Mouse (Mus musculus): ENCODE data around the gene Btbd3.

Btbd3 gene

DNA sequence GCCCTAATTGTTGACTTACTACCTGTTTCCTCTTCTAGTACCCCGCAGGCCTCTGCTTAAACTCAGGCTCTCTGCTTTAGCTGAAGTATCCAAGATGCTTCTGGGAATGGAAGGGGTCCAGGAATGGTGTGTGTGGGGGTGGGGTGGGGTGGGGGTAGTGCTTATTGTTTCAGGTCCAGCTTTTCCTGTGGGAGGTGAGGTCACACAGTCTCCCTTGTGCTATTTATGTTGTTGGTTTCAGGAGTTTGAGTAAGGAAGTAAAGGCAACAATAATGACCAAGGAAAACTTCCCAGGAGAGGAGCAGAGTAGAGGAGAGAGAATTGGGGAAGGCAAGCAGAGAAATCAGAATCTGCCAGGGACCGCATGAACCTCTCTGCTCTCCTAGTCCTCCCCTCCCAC is 128.4 kb downstream of the Btbd3 start:
- DNase-seq (ENCODE audit: low read depth, low spot score): no peak

DNA sequence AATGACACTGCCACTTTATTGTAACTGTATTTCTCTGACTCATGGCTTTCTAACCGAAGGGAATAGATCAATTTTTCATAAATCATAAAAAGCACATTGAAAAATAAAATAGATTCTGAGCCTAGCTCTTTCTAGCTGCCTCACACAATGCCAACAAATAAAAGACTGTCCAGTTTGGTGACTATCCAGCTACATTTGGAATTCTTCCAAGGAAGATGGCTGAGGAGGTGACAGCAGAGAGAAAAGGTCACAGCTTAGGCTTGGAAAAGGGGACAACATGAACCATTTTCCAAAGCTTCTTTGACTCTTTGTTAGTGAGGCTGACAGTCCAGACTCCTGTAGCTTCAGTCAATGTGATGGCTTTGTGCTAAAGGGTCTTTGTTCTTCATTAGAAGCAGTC is 132.2 kb downstream of the Btbd3 start:
- DNase-seq (ENCODE audit: low read depth, low spot score): no peak

DNA sequence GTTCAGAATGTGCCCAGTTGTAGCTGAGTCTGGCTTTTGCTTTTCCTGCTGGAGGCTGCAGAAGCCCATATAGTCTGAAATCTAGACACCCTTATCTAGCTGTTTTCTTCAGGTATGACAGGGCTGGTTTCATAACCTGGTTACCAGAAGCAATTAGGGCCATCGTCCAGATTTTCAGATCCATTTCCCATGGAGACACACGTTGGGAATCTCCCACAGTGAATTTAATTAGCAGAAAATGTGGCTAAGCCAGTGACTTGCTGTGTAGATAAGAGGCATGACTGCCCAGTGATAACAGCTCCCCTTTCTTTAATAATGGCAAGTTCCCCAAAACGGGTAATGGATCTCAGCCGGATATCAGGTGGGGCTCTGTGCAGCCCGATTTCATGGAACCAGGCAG is 146.7 kb downstream of the Btbd3 start:
- no peak for DNase-seq (ENCODE audit: low read depth, low spot score)

DNA sequence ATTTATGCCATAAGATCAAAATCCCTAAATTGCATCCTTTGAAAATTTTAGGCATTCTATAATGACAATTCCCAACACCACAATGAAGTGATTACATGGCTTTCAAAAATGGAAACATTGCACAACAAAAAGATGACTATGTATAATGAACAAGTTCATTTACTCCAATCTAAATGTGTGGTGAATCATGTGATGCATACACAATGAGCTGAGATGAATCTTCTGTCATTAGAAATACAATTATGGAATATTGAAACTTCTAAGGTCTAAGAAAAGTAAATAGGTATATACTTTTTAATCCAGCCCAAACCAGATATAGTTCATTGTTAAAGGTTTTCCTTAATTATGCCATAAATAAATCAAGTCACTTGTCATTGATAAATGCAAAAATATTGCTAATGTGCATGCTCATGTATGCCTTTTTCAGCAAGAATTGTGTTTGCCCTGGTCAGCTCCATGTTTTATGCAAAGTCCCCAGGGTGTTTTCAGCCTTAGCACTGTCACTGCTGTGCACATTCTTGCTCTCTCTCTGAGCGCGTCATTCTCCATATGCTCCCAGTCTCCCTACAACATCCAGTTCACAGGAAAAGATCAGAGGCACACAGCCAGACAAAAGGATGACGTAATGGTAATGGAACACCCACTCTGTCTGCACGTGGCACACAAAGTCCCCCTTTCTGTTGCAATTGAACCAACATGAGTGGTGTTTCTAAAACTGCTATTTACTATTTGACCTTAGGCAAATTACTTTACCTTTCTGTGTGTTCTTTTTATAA is 149.6 kb downstream of the Btbd3 start:
- DNase-seq (ENCODE audit: low read depth, low spot score): no peak

DNA sequence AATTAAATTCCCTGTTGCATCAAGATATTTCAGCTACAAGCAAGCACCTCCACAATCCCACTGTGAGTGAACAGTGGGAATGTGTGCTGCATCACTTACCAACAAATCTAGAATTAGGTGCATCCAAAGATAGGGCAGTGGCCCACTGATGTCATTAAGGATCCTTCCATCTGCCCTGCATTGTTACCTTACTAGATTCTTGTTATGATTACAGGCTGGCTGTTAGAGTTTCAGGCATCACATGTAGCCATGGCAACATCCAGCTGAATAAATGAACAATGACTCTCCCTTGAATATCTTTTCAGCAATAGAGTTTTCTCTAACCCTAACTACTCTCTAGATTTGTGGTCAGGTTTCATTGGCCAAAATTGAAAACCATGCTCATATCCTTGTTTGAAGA is 150.3 kb downstream of the Btbd3 start:
- no peak for DNase-seq (ENCODE audit: low read depth, low spot score)

DNA sequence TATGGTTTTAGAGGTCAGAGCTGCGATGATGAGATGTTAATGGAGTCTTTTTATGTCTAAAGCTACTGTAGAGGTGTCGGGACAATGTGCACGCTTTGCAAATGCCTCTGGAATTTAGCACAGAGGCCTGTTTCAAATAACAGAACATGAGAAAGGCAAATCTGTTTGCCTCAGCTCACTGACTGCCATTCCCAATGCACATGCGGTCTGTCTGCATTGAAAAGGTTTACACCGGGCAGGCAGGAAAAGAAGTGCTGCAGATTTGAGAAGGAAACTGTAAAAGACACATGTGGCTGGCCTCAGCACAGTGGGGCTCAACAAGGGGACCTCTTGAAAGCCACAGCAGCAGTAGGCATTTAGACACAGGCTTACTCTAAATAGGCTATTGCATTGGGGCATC is 156.2 kb downstream of the Btbd3 start:
- DNase-seq (ENCODE audit: low read depth, low spot score): no peak

DNA sequence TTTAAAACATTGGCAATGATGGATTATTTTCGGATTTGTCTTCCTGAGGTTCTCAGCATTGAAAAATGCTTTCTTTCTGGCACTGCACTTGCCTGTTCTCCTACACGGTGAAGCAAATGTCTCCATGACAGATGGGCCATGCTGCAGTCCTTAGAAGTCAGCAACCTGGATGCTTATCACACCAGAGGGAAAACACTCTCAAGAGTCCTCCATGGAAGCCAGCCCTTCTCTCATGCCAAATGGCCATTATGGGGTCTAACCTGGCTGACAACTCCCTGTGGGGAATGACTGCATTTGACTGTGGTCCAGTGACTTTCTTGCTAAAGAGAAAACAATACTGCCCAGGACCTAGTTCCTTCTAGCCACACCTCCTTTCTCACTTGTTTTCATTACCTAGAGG is 166.0 kb downstream of the Btbd3 start:
- no peak for DNase-seq (ENCODE audit: low read depth, low spot score)

DNA sequence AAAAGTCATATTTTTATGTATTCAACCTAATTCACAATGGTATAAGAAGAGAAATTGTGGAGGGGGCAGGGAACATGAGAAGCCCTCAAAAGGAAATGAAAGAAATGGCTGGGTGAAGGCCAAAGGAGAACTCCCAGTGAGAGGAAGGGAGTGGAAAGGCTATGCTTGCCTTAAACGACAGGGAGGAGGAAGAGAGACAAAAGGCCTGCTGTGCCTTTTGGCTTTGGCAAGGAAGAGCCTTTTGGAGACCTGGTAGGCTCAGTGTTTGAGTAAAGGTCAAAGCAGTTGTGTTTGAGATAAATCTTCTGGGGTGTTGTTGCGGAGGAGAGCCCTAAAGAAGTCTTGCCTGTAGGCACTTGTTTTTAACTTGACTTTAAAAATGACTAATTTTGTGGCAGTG is 175.6 kb downstream of the Btbd3 start:
- no peak for DNase-seq (ENCODE audit: low read depth, low spot score)

DNA sequence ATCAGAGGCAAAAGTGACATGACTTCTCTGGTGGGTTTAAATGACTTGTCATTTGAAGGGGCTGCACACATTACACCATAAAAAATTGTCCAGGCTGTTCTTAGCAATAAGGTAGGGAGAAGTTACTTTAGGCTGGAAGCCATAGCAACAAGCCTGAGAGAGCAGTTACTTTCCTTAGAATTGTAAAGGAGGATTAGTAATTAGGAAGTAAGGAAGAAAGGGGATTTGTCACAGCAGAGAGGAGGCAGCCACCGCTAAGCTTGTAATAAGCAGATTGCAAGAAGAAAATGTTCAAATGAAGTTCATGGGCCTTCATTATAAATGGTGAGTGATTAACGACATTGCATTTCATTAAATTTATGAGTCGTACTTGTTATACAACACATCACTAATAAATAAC is 190.1 kb downstream of the Btbd3 start:
- no peak for DNase-seq (ENCODE audit: low read depth, low spot score)

DNA sequence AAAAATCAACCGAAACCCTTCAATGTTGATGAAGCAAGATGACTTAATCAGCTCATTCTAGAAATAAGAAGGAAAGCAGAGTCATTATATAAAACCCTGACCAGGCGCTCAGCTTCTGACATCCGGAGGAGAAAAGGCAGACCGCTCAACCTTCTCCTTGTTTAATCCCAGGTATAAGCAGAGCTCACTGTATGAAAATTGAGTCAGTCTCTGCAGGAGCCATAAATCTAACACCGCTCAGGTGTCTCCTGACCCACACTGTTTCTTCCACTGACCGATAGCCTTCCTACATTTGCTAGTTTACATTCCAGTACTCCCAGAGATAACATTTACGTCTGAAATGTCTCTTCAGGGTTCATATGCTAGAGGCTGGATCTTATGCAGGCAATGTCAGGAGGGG is 190.6 kb downstream of the Btbd3 start:
- DNase-seq (ENCODE audit: low read depth, low spot score): no peak

DNA sequence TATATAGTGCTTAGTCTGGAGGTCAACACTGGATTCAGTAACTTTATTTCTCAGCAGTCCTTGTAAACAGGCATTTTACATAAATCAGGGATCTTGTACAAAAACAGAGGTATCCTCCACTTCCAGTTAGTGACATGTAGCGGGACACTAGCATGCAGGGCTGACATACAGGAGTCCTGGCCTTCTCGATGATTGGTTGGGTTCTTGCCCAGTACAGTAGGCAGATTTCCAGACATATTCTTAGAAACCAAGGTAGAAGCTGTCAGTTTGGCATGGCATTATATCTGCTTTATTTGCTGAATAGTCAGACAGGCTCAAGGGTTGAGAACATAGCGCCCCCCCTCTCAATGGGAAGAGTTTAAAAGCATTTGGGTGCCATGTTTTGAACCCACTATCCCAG is 191.3 kb downstream of the Btbd3 start:
- DNase-seq (ENCODE audit: low read depth, low spot score): no peak

DNA sequence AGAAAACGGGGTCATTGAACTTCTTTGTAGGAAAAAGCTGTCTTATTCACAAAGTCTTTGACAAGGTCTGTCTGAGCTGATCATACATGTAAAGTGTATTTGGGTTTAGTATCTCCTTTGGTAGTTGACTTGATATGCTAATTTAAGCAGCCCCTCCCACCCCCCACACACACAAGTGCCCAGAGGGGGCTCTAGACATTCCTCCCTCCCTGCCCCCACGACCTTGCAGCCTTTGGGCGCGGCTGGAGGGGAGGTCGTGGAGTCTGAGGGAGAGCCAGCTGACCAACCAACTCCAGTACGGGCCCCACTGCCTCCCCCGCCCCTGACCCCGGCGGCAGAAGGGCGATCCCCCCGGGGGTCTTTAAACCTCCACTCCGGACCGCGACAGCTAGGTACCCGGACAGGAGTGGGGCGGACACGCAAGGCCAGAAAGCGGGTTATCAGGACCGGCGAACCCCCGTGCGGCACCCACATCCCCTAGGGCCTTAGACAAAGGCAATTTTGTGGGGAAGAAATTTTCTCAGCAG is 211.7 kb downstream of the Btbd3 start:
- no peak for DNase-seq (ENCODE audit: low read depth, low spot score)

DNA sequence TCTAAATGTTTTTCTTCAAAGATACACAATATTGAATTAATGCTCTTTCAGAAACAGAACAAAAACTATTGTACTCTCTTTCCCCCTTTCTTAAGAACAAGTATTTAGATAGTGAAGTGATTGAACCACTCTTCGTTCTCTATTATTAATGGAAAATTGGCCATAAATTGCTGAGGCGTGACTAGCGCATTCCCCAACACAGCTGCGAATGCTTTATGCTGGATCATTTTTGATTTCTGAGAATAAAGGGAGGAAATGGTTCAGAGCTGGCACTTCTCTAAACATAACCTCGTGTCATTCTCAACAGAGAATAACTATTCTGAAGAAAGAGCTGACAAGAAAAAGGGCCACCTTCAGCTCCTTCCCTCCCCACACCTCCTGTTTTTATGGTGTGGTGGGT is 217.0 kb downstream of the Btbd3 start:
- no peak for DNase-seq (ENCODE audit: low read depth, low spot score)

DNA sequence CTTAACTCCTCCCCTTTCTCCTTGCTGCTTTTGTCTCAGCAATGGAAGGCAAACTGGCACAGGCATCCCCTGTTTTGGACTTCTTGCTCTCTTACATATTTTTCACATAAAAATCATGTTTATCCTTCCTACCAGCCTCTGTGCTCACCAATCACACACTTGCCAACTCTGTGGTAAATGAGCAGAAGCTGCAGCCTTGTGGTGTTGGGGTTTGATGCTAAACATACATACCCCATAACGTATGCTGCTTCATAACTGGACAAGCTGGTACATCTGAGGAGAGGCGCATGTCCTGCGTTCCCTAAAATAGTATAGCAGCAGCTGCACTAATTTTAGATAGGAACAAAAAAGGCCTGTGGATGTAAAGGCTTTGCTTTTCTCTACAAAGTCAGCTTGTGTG is 220.1 kb downstream of the Btbd3 start:
- no peak for DNase-seq (ENCODE audit: low read depth, low spot score)

DNA sequence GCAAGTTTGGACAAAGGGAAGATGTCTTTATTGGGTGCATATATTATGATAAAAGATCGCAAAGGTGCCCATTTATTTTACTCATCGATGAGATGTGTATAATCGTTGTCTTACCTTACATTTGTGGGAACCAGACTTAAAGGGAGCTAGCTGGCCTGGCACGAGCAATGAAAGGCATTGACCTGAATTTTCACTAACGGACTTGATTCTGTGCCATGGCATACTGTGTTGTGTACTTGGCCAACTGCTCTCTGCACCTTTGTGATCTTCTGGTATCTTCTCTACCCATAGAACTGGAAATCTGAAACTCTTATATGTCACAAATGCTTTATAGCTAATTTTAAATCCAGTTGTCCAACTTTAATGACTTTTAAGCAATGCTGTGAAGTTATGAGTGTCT is 220.9 kb downstream of the Btbd3 start:
- DNase-seq (ENCODE audit: low read depth, low spot score): no peak

DNA sequence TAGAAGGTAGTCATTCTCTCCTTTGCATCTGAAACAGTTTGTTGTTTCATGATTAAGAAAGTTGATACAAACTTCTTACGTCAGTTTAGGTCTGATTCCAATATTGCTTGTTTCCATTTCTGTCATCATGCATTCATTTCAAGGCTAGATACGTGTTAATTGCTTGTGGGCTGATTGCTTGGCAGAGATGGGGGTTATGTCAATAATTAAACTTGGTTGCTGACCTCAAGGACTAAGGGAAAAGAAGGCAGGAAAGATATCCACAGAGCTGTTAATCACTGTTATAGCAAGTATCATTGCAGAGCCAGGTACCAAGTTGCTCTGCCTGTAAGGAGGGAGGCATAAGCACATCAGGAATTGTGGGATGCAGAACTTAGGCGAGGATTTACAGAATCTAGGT is 226.2 kb downstream of the Btbd3 start:
- no peak for DNase-seq (ENCODE audit: low read depth, low spot score)

DNA sequence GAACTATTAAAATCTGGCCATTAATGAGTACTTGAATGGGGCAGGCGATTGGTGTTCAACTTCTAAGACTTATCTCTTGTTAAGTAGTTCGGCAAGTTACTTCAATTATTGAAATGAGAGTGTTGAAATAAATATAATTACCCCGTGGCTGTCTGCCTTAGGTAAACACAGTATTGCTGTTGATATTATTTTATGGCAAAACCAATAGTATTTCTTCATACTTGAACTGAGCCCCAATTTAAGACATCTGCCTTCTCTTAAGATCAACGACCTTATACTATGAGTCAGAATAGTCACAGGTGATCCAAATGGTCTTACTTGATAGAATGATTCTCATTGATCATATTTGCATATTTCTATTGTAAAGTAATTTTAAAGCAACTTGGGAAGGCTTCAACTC is 228.5 kb downstream of the Btbd3 start:
- no peak for DNase-seq (ENCODE audit: low read depth, low spot score)

DNA sequence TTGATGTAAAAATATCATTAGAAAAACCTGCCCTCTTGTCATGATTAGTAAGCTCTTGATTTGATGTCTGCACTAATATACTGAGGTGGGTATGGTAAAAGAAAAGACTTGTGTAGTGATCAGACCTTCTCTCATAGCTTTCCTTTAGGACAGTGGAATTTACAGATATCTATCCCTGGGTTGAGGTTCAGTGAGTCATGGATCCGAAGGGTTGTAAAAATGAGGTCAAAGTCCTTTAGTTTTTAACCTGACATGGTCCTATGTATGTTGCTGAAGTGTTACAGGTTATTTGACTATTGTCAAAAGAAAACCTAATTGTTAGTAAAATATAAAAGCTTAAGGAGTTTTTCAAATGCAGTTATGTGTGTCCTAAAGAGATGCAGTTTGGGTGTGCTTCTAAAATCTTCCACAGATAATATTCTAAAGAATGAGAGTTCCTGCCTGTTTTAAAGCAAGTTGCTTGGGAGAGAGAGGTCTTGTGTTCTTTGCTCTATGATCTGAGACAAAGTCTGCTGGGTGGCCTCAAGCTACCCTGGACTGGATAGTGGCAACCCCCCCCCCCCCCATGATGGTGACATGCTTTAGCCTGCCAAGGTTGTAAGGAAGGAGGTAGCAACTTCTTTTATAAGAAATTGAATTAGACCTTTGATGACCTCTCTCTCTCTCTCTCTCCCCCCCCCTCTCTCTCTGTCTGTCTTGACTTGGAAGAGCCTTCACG is 234.5 kb downstream of the Btbd3 start:
- no peak for DNase-seq (ENCODE audit: low read depth, low spot score)

DNA sequence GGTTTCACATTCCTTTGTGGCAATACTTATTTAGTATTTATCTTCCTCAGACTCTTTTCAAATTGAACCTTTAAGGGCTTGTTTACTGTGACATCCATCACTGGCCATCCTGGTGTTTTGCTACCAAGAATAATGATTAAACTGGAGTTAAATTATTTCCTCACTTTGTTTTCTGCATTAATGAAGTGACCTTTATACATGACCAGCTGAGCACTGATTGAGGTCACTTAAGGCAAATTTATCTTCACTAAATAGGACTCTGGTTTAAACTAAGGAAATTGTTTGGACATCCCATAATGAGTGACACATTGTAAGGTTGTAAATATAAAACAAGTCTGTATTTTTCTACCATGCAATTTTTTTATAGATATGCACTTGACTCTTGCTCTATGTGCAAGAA is 235.8 kb downstream of the Btbd3 start:
- DNase-seq (ENCODE audit: low read depth, low spot score): no peak

DNA sequence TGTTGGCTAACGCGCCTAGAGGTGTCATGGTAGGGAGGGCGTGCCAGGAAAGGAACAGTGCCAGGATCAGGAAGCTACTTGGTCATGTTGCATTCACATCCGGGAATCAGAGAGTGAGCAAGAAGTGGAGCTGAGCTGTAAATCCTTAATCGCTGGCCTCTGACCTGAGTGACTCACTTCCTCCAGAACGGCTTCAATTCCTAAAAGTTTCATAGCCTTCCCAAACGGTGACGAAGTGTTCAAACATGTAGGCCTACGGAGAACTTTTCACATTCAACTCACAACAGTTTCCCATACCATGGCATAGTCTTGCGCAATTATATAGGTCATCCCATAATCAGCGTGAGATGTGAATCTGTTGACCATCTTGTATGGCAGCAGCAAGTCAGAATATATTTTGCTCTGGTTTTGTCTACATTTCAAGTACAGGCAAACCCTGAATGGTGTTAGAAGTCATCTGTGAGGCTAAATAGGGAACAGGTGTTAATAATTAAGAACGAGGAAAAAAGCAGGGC is 247.6 kb downstream of the Btbd3 start:
- DNase-seq (ENCODE audit: low read depth, low spot score): no peak

DNA sequence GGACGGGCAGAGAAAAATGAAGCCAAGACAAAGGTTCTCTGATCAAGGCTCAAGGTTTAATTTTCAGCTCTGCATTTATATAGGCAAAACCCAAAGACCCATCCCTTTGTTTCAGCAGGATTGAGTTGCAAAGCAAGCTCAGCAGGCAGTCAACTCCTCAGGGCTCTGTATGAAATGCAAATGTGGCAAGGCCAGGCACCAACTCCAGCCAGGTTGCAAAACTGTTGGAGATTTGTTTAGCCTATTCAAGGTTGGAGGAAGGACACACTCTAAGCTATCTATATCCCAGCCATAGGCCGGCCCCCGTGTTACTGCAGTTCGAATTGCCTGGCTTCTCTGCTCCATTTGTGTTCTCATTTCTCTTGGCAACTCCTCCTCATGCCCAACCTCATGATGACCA is 259.2 kb downstream of the Btbd3 start:
- no peak for DNase-seq (ENCODE audit: low read depth, low spot score)

DNA sequence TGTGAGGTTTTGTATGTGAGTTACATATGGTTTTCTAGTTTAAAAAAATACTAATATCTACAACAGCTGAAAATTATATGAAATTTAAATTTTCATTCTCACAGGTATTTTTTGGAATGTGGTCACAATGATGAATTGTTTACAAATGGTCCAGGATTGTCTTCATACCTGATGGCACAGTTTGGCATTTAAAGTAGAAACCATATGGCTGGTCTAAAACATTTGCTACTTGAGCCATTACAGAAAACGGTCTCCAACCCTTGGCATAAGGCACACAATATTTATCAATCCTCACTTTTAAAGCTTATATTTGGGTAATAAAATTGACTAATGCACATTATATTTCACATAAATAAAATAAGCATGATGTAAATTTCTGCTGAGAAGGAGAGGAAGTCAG is 272.1 kb downstream of the Btbd3 start:
- no peak for DNase-seq (ENCODE audit: low read depth, low spot score)
